Mouse (Mus musculus): Measurements from ENCODE around the gene Ceacam16.
A peak's percentile ranks its signal among the peaks of the same experiment; 100 is the strongest.

Ceacam16 gene

DNA sequence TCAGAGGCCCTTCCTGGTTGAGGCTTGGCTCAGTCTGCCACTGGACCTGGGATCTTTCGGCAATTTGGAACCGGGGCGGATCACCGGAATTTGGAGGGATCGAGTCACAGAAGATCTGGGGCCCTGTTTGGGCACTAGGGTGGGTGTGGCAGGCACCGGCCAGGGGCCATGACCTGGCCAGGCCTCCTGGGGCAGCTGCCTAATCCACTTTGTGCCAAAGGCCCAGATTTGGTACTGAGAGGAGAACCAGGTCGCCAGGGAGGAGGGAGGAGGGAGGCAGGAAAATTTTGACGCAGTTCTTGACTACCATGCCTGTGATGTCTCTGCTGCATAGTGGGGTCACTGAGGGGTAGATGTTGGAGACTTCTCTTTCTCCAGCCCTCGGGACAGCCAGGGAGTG is at the start of gene Ceacam16:
TSS of gene Ceacam16 (minus strand) at position 101 of the 400 bp plus-strand sequence.
- no peak for DNase-seq (ENCODE audit: extremely low spot score)

DNA sequence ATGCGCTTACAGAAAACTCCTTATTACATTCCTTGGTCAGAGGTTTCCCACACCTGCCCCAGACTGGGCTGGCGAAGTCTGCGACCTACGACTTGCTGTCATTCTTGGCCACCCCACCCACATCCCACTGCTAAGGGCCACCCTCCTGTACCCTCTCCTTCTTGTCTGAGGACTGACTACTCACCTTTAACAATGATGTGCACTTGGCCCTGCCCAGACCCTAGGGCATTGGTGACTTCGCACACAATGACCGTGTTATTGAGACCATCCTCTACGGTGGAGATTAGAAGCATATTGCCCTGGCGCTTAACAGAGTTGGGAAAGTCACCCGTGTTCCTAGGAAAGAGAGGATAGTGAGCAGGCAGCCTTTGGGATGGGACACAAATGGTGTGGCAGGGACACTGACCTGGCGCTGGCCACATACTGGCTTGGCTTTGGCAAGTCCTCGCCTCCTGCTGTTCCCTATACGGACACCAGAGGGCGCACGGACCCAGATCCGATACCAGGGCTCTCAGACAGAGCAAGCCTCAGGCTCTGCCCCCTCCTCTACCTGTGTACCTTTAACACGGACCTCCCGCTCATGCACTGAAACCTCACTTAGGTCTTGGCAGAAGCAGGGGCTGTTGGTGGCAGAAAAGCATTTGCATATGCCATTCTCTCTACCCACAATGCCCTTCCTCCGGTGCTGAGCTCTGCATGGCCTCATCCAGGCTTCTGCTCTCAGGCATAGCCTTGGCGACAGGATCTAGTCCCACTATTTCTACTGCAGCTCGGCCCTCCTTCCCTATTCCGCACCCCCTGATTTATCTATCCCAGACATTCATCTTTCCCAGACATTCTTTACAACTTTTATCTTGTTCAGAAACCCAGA is 49.6 kb upstream of the Ceacam16 start:
- peak; percentile 79 for DNase-seq (ENCODE audit: extremely low spot score)

DNA sequence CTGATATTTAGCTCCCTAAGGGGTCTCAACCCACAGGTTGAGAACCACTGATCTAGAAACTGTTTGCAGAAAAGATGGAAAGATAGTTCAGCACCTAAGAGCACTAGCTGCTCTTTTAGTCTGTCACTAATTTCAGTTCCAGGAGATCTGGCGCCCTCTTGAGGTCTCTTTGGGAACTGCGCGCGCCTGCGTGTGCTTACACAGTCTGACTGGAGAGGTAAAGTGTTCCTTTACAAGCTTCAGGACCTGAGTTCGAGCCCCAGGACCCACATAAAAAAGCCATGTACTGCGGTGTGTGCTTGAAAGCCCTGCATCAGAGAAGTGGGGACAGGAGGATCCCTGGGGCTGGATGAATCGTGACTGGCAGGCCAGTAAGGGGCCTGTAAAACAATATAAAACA is 28.8 kb upstream of the Ceacam16 start:
- peak; percentile 34 for DNase-seq (ENCODE audit: extremely low spot score)

DNA sequence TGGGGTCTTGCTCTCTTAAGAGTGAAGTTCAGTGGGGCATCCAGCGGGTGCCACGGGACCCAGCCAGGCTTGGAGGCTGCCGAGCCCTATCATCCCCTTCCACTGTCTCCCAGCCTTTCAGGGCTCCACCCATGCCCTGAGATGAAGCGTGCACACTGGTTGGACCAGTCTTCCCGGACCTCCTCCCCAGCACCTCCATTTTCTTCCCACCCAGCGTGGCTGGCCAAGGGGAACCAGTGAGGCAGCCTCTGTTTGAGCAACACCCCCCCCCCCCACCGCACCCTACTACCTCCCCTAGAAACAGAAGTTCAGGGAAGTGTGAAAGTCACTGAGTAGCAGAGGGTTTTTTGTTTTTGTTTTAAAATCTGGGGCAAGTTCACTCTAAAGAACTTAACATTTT is 26.8 kb upstream of the Ceacam16 start, which contains the start of gene Ceacam19:
TSS of gene Ceacam19 (minus strand) at position 117 of the 400 bp plus-strand sequence.
- DNase-seq (ENCODE audit: extremely low spot score): no peak

DNA sequence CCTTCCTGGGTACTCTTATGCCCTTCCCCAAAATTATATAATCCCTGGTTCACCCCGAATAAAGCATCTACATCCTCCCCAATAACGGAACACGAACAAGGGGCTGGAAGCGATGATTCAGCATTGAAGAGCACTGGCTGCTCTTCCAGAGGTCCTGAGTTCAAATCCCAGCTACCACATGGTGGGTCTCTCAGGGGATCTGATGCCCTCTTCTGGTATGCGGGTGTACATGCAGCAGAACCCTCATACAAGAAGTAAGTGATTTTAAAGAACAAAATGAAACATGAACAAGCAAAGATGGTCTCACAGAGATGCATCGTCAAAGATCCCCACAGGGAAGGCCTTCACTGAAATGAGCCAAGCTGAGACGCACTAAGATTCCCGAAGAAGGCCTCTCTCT is 19.7 kb upstream of the Ceacam16 start:
- DNase-seq (ENCODE audit: extremely low spot score): no peak

DNA sequence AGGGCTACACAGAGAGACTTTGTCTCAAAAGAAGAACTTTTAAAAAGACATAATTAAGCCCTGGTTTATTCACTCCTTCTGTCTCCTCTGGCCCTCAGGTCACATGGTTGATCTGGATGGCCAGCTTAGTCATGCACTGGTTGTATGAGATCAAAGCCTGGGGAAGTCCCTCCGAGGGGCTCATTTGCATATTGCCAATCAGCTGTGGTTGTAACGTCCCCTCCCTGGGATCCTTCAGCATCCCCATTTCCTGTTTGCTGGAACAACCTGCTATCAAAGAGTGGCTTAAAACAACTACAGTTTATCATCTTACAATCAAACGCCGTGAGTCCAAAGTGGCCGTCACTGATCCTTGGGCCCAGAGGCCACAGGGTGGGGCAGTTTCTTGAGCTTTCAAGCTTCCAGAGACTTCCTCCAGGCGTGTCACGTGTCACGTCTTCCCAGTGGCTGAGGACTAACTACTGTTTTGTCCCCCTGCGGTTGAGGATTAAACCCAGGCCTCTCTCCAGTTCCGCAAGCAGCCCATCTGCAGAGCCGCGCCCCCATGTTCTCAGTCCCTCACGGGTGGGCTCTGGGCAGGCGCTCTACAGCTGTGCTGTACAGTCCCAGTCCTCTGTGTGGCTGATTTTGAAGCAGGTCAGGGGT is 15.8 kb upstream of the Ceacam16 start:
- no peak for DNase-seq (ENCODE audit: extremely low spot score)

DNA sequence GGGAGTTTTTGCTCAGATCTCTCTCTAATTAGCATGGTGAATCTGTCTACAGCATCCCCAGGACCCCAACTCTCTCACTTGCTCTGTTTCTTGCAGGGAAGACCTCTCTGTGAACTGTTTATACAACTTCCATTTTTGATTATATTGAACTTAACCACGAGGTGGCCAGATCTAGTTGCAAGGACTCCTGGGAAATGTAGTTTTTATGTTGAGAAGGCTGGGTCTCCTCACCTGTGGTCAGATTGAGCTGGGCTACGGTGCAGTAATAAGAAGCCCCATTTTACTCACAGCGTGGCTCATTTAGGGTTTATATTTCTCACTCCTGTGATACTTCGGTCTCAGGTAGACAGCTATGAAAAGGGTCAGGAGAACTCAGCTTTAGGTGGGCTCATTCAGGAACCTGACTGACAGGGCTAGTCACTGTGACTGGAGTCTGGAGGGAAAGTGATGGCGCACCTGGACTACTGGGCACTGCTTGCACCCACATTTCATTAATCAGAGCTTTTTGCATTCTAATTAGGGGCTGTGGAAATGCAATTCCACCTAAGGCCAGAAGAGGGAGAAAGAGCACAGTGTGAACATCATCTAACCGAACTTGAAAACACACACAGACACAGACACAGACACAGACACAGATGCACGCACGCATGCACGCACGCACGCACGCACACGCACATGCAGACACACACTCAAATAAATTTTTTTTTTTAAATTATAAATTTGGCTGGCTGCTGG is 15.0 kb upstream of the Ceacam16 start:
- DNase-seq (ENCODE audit: extremely low spot score): peak; percentile 28

DNA sequence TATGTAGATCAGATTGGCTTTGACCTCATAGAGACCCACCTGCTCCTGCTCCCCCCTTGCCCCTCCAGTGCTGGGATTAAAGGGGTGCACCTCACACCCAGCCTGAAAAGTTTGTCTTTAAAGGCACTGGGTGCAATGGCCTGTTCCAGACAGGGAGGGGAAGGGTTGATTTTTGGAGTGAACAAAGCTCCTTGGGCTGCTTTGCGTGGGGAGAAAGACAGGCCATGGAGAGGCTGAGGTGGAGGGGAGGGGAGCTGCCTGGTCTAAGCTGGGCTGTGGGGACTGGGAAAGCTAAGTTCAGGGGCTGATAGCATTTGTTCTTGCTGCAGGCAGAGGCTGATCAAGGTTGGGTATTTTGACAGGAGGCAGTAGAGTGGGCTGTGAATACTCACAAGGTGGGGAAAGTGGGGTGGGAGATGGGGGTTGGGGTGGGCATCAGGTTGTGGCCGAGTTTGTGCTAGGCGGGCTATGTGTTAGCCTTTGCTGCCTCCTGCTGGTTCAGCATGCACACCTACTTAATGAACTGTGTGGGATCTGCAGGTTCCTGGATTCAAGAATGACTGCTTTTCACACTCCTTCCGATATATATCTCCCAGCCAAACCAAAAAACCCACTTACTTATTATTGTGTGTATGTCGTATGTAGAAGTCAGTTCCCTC is 11.0 kb upstream of the Ceacam16 start:
- peak; percentile 19 for DNase-seq (ENCODE audit: extremely low spot score)

DNA sequence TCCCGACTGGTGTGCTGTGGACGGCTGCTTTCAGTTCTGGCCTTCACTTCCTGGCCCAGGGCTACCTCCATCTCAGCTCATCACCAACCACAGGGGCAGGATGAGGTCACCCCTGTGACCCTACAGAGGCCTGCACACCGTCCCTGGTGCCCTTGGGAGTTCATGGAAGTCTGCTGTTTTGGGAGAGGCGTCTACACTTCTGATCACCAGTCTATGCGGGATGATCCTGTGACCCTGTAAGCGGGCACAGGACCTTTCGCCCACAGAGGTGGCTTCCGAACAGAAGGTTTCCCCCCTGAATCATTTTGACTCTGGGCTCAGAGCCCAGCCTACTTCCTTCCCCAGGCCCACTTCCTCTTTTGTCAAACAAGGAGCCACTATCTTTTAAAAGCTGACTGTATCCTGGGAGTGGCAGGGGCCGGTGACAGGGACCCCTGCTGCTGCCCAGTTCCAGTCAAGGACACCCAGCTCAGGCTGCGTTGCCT is 10.1 kb upstream of the Ceacam16 start:
- no peak for DNase-seq (ENCODE audit: extremely low spot score)

DNA sequence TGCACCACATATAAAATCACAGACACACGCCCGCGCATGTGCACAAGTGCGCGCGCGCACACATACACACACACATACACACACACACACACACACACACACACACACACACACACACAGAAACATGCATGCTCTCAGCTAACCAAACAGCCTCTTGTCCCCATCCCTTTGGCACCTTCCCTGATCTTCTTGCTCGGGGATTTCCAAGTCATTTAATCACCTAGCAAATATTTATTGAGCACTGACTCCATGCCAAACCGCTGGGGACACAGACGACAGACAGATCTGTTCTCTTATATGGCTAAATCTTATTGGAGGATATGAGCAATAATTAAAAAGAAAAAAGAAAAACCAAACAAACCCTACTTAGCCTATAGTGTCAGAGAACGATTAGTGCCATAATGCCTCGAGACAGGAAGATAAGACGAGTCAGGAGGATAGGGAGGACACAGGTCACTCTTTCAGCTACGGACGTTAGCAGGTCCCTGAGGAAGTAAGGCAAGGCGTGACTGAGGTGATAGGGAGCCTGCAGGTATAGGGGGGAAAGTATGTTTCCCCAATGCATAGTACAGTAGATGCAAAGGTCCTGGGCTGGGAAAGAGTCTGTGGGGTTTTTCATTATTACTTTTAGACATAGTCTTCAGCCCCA is 6.8 kb upstream of the Ceacam16 start:
- no peak for DNase-seq (ENCODE audit: extremely low spot score)

DNA sequence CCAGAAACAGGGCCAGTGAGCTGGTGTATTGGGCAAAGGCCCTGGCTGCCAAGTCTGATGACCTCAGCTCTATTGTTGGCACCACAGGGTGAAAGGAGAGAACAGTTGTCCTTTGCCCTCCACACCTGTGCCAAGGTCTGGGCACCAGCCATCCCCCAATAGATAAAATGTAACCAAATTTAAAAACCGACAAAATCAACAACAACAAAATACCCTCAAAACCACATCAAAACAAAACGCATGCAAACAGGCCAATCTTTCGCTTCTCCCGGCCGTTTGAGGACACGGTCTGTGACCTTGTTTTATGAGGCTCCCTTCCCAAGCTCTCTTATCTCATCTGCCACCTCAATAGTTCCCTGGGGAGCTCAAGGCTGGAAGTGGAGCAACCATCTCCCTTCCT is 5.4 kb upstream of the Ceacam16 start:
- DNase-seq (ENCODE audit: extremely low spot score): no peak

DNA sequence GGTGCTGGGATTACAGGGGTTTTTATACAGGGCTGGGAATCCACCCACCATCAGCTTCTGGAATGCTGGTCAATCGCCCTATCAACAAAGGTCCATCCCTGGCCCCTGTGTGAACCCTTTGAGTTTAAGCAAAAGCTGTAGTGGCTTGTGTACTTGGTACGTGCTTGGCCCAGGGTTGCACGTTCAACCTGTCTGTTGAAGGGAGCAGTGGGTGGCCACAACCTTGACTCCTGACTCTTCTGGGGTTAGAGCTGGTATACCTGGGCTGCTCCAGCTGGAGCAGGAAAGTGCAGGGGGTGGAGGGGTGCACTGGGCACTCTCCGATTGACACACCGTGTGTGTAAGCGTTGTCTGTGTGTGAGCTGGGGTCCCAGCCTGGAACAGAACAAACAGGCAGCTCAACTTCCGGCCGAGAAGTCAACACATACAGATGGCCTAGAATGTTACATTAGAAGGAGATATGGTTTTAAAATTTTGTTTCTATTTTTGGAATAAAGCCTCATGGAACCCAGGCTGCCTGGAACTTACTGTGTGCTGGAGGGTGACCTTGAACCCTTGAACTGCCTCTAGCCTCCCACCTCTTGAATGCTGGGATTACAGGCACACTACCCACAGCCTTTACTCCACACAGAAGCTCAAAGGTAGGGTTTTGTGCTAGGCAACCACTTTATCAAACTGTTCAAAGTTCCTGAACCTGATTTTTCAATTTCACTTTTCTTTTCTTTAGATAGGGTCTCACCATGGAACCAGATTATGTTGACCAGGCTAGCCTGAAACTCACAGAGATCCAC is 4.3 kb upstream of the Ceacam16 start:
- no peak for DNase-seq (ENCODE audit: extremely low spot score)

DNA sequence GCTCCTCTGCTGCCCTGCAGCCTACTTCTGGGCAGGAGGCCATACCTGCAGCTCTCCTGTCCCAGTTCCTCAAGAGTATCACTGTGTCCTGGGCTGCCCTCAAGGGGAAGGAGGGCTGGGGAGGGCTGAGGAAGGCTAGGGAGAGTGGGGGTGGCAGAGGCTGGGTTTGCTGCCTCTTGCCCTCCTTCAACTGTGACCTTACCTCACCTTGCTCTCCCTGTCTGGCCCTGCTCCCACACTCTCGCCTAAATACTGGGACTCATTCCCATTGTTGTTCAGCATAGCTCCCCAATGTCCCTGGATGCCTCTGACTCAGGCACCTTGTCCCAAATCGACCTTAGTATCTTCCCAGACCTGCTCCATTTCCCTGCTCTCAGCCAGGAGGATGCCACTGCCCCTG is 3.1 kb upstream of the Ceacam16 start:
- DNase-seq (ENCODE audit: extremely low spot score): no peak

DNA sequence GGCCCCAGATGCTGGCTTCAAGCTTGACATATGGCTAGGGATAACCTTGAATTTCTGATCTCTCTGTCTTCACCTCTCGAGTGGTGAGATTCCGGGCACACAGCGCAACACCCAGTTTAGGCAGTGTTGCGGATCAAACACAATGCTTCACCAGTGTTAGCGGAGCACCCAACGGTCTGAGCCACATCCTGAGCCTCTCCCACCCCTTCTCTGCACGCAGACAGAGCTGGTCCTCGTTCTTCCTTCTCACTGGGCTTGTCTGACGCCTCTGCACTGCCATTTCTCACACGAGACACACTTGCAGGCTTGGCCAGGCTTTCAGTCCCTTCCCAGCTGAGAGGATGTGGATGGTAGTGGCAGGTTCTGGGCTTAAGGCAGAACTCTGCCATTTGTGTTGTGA is 1.4 kb downstream of the Ceacam16 start:
- no peak for DNase-seq (ENCODE audit: extremely low spot score)

DNA sequence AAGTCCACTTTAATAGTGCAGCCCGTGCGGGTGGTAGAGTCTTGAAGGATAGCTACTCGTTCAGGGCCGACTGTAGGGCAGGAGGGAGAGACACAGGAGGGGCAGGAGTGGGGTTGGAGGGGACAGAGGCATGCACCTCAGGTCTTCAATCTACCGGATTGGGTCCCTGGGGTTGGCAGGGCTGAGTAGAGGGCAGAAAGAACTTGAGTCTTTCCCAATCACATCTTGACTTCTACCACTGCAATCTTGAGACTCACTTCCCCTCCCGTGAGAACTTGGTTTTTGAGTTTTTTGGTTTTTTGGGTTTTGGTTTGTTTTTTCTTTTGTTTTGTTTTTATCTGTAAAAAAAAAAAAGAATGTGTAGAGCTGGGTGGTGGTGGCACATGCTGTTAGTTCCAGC is 4.8 kb downstream of the Ceacam16 start:
- no peak for DNase-seq (ENCODE audit: extremely low spot score)

DNA sequence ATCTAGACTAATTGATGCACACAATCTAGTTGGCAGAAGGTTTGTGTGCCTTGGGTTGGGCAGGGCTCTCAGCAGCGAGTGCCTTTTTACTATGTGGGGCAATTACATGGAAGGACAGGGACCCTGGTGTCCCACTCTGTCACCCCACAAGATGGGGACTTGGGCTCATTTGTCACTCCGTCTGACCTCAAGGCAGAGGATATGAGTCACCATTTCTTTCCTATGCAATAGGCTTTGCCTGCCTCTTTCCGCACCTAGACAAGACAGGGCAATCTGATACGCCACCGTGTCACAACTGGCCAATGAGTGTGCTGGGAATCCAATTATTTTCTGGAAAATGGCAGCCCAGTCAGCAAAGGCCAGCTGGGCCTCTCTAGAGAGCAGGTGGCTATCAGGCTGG is 5.4 kb downstream of the Ceacam16 start:
- DNase-seq (ENCODE audit: extremely low spot score): no peak

DNA sequence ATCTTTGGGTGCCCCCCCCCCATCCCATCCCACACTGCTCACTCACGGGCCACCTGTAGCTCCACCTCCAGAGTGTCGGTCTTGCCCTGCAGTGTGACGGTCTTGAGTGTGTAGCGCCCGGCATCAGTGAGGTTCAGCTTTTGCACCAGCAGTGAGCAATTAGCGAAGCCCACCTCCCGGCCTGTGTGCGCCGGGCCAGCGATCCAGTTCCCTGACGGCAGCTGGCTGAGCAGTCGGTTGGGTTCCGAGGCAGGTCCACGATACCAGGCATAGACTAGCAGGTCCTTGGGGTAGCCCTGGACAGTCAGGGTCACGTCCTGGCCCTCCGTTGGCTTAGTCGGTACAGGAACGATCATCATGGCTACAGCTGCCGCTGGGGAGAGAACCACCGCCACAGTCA is 7.6 kb downstream of the Ceacam16 start:
- DNase-seq (ENCODE audit: extremely low spot score): no peak

DNA sequence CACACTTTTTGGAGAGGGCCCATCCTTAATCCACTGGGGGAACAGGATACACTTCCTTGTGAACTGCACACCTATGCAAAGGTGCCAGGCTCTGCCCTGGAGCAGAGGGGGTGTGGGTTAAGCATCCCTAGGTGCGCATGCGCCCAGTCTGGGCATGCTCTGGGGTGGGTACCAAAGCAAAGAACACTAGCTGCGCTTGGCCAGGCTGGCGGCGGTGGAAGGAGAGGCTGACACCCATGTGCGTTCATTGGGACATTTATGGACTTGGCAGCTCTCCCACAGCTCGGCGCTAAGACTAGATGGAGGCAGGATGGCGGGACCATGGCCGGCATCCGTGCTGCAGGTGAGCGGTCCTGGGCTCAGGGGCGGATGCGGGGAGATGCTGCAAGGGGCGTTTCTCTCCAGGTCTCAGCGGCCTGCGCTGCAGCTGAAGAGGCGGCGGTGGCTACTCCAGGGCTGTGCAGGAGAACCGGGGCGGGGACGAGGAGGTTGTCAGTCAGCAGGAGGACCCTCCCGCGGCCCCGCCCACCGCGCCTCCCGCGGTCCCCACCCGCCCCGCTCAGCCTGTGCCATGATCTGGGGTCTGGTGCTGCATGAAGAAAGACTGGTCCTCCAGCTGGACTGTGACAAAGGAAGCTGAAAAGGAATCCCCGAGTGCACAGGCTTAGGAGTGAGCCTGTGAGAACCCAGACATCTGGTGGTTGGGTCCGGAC is 9.1 kb downstream of the Ceacam16 start, which contains the start of gene Gm19345:
TSS of gene Gm19345 (plus strand) at position 146 of the 713 bp plus-strand sequence.
- DNase-seq (ENCODE audit: extremely low spot score): peak; percentile 41

DNA sequence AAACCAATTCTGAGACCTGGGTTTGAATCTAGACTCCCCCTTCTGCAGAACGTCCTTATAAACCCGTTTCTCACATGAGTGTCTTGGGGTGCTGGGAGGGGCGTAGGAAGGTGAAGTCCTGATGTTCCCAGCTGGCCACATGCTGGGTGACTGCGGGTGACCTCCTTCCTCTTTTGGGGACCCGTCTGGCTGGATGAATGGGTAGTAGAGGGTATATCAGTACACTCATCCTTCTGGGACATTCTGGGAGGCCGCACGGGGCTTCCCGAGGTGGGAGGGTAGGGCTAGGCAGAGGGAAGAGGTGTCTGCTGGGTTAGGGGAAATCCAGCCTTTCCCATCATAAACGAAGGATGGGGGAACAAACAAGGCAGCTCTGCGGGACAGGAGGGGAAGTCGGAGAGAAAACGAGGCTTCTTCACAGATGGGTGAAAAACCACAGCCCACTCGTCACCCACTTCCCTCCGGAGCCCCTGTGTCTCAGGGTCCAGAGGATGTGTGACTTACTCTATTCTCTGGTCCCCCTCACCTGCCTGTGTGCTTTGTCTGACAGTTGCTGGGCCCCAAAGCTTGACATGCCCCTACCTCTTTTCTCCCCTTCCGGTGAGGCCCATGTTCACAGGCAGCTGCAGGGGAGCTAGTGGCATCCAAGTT is 16.5 kb downstream of the Ceacam16 start:
- no peak for DNase-seq (ENCODE audit: extremely low spot score)

Data from embryo, embryonic 9.5 days (tissue).